Mouse (Mus musculus) ES-E14 (cell line): ENCODE results near the gene Cx3cr1. TPM values are rescaled to one million over a fixed set of nuclear protein-coding genes. Genes with fewer than 3 reads are reported as not detected.
A peak's percentile ranks its signal among the peaks of the same experiment; 100 is the strongest.

Source experiments
- DNase-seq: peaks from one replicate; pipeline ENCODE4 v3.0.0-alpha.2; 2013; ENCODE audit warnings: low read depth, low spot score
- H3K27ac ChIP-seq: 2 replicates; pipeline ENCODE4 v1.5.1; 2012; ENCODE audit warnings: low read depth, mild to moderate bottlenecking, low read length, moderate library complexity, mixed read lengths; ENCODE audit not compliant: poor library complexity, insufficient read depth, severe bottlenecking
- H3K36me3 ChIP-seq: 2 replicates; pipeline ENCODE4 v1.6.1; 2012; ENCODE audit warnings: mild to moderate bottlenecking, low read length, moderate library complexity, mixed read lengths; ENCODE audit not compliant: control insufficient read depth, poor library complexity, insufficient read depth, severe bottlenecking
- H3K4me1 ChIP-seq, 2 experiments: fragments of 150-350 bp in 1 of 2; sonication (generic) in 1 of 2; 2 replicates each; pipeline ENCODE4 v1.6.1; 2012; ENCODE audit warnings: low read length in 2 of 2, mild to moderate bottlenecking in 1 of 2, mixed read lengths in 1 of 2; ENCODE audit not compliant: control insufficient read depth in 2 of 2, insufficient read depth in 2 of 2, poor library complexity in 1 of 2
- H3K4me3 ChIP-seq, 2 experiments: fragments of 150-350 bp in 1 of 2; sonication (generic) in 1 of 2; 2 replicates each; pipeline ENCODE4 v1.5.1; 2012; ENCODE audit warnings: low read length in 2 of 2, low read depth in 1 of 2, mild to moderate bottlenecking in 1 of 2, mixed read lengths in 1 of 2; ENCODE audit not compliant: insufficient read depth in 1 of 2, poor library complexity in 1 of 2, severe bottlenecking in 1 of 2
- H3K9ac ChIP-seq: 2 replicates; pipeline ENCODE4 v1.6.1; 2012; ENCODE audit warnings: low read depth, mild to moderate bottlenecking, low read length, mixed read lengths; ENCODE audit not compliant: poor library complexity, insufficient read depth, severe bottlenecking
- H3K9me3 ChIP-seq: fragments of 150-350 bp; sonication (generic); 2 replicates; pipeline ENCODE4 v1.6.1; 2012; ENCODE audit warnings: low read depth, mild to moderate bottlenecking, low read length; ENCODE audit not compliant: control insufficient read depth, insufficient read depth
- CHD2 ChIP-seq: IDR thresholded peaks from 2 replicates; pipeline ENCODE4 v1.6.1; 2014; ENCODE audit warnings: mild to moderate bottlenecking, low read depth, low read length, inconsistent platforms
- HCFC1 ChIP-seq: IDR thresholded peaks from 2 replicates; pipeline ENCODE4 v1.6.1; 2012; ENCODE audit warnings: low read length, inconsistent platforms, borderline replicate concordance; ENCODE audit not compliant: insufficient read depth
- MAFK ChIP-seq: IDR thresholded peaks from 2 replicates; pipeline ENCODE4 v1.6.1; 2014; ENCODE audit warnings: mild to moderate bottlenecking, low read depth, low read length, inconsistent platforms; ENCODE audit not compliant: insufficient read depth
- ZC3H11A ChIP-seq: IDR thresholded peaks from 2 replicates; pipeline ENCODE4 v1.6.1; 2012; ENCODE audit warnings: low read depth, mild to moderate bottlenecking, inconsistent platforms, low read length, borderline replicate concordance
- ZNF384 ChIP-seq: IDR thresholded peaks from 2 replicates; pipeline ENCODE4 v1.6.1; 2012; ENCODE audit warnings: low read depth, low read length, inconsistent platforms
- in situ Hi-C, 2 experiments: fragments of 600-800 bp; cut with MboI; formaldehyde crosslinking; loops; one replicate each; pipeline ENCODE4 v1.15.1; 2025; ENCODE audit warnings: low sequenced_read_pairs in 2 of 2, inconsistent platforms in 1 of 2; ENCODE audit not compliant: unreplicated experiment in 2 of 2
- total RNA-seq: library from RNA; depleted of rRNA; stranded (reverse); fragments of 300-350 nt; gene quantifications from 2 replicates; pipeline ENCODE4 v1.2.3, GENCODE M21; 2012

The Cx3cr1 gene
- total RNA-seq, 1 experiment: 0.09 TPM

GRCm38 (mm10) chr9:119965186-119965585 lies 104.5 kb downstream of the Cx3cr1 start:
- Histone ChIP-seq H3K9me3 (no peaks in the 10 kb centered on the region), H3K27ac (no peak overlapping the region), H3K4me3 (no peak overlapping the region), H3K4me1 (peaks cover 5 to 13% of the 10 kb centered on the region in 2 experiments), H3K36me3 (no peaks in the 10 kb centered on the region), H3K9ac (no peak overlapping the region)
- TF ChIP-seq ZC3H11A: no peak
- no peak for TF ChIP-seq CHD2
- TF ChIP-seq HCFC1: no peak
- TF ChIP-seq MAFK: no peak
- DNase-seq: no peak
- in situ Hi-C loops: no loop called here

- in situ Hi-C loops: no loop called here
- TF ChIP-seq HCFC1 (no peak), MAFK (no peak), CHD2 (no peak), ZC3H11A (no peak), ZNF384 (no peak)
- Histone ChIP-seq H3K4me1 (peaks cover 5 to 12% of the 10 kb centered on the region in 2 experiments; a peak in 3 of 4 replicates), H3K9me3 (no peaks in the 10 kb centered on the region), H3K9ac (no peak overlapping the region), H3K27ac (no peak overlapping the region), H3K36me3 (no peaks in the 10 kb centered on the region), H3K4me3 (no peak overlapping the region)
- DNase-seq: no peak
These were observed 105.5 kb downstream of the Cx3cr1 start for GRCm38 (mm10) chr9:119964206-119964605.

GRCm38 (mm10) chr9:119962987-119963667 lies 106.6 kb downstream of the Cx3cr1 start:
- in situ Hi-C loops: no loop called here
- DNase-seq: peak; percentile 69
- Histone ChIP-seq H3K36me3 (no peaks in the 10 kb centered on the region), H3K27ac (no peak overlapping the region; the same call in 1 of the 2 replicates), H3K9me3 (no peaks in the 10 kb centered on the region), H3K4me3 (peak overlapping the region; percentile 36 to 45; a peak in 3 of 4 replicates), H3K4me1 (peaks cover 5 to 19% of the 10 kb centered on the region in 2 experiments), H3K9ac (peak overlapping the region; percentile 56; the same call in 1 of the 2 replicates)
- TF ChIP-seq HCFC1 (no peak), ZNF384 (no peak), ZC3H11A (0 out of 2 replicates have a peak, but pooled peaks have one; percentile 2), MAFK (no peak)

GRCm38 (mm10) chr9:119962216-119962615 lies 107.5 kb downstream of the Cx3cr1 start:
- Histone ChIP-seq H3K4me3 (no peak overlapping the region), H3K36me3 (no peaks in the 10 kb centered on the region), H3K4me1 (peaks cover 5 to 19% of the 10 kb centered on the region in 2 experiments), H3K9ac (no peak overlapping the region), H3K27ac (no peak overlapping the region), H3K9me3 (no peaks in the 10 kb centered on the region)
- no peak for DNase-seq
- in situ Hi-C loops: no loop called here
- TF ChIP-seq HCFC1: no peak
- TF ChIP-seq MAFK: no peak
- no peak for TF ChIP-seq CHD2
- TF ChIP-seq ZC3H11A: no peak
- TF ChIP-seq ZNF384: no peak

- Histone ChIP-seq H3K4me3 (no peak overlapping the region), H3K4me1 (peaks cover 5 to 28% of the 10 kb centered on the region in 2 experiments), H3K9me3 (no peaks in the 10 kb centered on the region), H3K9ac (no peak overlapping the region), H3K36me3 (no peaks in the 10 kb centered on the region), H3K27ac (no peak overlapping the region)
- in situ Hi-C loops: no loop called here
- TF ChIP-seq ZNF384 (no peak), CHD2 (no peak), MAFK (no peak), HCFC1 (no peak), ZC3H11A (no peak)
- no peak for DNase-seq
These were observed 110.8 kb downstream of the Cx3cr1 start for GRCm38 (mm10) chr9:119958835-119959234.
